Comparison of ENCODE assay signal across 9 mouse cellular contexts in genomic region chr2:156515565-156516185, GRCm38 (mm10). TPM values are rescaled to one million over a fixed set of nuclear protein-coding genes. Genes with fewer than 3 reads are reported as not detected.
DNase-seq lines count a peak whose midpoint lies in the region; ATAC-seq and TF ChIP-seq lines count a peak whose summit lies in the region.
"Had no signal": no experiment of that assay in that cellular context is flagged by ENCODE, and none has a peak within 500 bp of the region (broad histone marks: within the 10 kb centered on the region; RNA-seq: fewer than 3 reads in every experiment).

No protein-coding gene starts in this region.

- no peaks in the 10 kb centered on the region for H3K27me3 ChIP-seq in forebrain, embryonic 12.5 days
- H3K27me3 ChIP-seq in hindbrain, embryonic 10.5 days (ENCODE audit: insufficient read depth, poor library complexity, severe bottlenecking), result no peaks in the 10 kb centered on the region
- H3K27me3 ChIP-seq: heart, embryonic 15.5 days had no signal

- H3K9ac ChIP-seq in ES-E14 (ENCODE audit: insufficient read depth, low read depth, low read length, poor library complexity, severe bottlenecking), result no peak overlapping the region
- H3K9ac ChIP-seq in forebrain, embryonic 12.5 days, result no peak overlapping the region
- H3K9ac ChIP-seq: heart, embryonic 15.5 days had no signal

- peak; percentile 34 for DNase-seq in ES-E14 (ENCODE audit: low read depth, low spot score)
- DNase-seq in c-Kit-positive CD71-positive TER-119-negative erythroid progenitor cells, embryonic 14.5 days (ENCODE audit: low read depth), result peak; percentile 25
- DNase-seq in hindbrain, embryonic 10.5 days (ENCODE audit: low spot score), result peak; percentile 72
- peak; percentile 80 for DNase-seq in layer of hippocampus, adult 9-10 months (ENCODE audit: low spot score)
- DNase-seq in lung, postnatal 14 days, result peak; percentile 82
- DNase-seq in retina, adult 2 months (ENCODE audit: low read depth, low spot score), result peak; percentile 58
- DNase-seq in thymus, postnatal 4 days, result peak; percentile 85

- 30% methylated on average over 7 of the region's 7 CpGs for WGBS in forebrain, embryonic 12.5 days
- WGBS in hindbrain, embryonic 10.5 days, result 29% methylated on average over 7 of the region's 7 CpGs

- no peak overlapping the region for H3K4me3 ChIP-seq in ES-E14 (ENCODE audit: insufficient read depth in 1 of 2, low read depth in 1 of 2, low read length in 2 of 2, poor library complexity in 1 of 2, severe bottlenecking in 1 of 2)
- no peak overlapping the region for H3K4me3 ChIP-seq in forebrain, embryonic 12.5 days (replicated peaks)
- H3K4me3 ChIP-seq in hindbrain, embryonic 10.5 days, result no peak overlapping the region
- H3K4me3 ChIP-seq: heart, embryonic 15.5 days had no signal

- in situ Hi-C loops in ES-E14 (cut with MboI; ENCODE audit: low sequenced_read_pairs in 2 of 2, unreplicated experiment in 2 of 2), result no loop called here

- no peak overlapping the region for H3K27ac ChIP-seq in ES-E14 (ENCODE audit: insufficient read depth, low read depth, low read length, poor library complexity, severe bottlenecking)
- H3K27ac ChIP-seq in forebrain, embryonic 12.5 days, result no peak overlapping the region
- H3K27ac ChIP-seq in hindbrain, embryonic 10.5 days, result no peak overlapping the region
- H3K27ac ChIP-seq: heart, embryonic 15.5 days had no signal

- ATAC-seq in forebrain, embryonic 12.5 days (ENCODE audit: low FRiP score), result peak; percentile 51; the same call in 1 of the 2 replicates

- H3K4me2 ChIP-seq in forebrain, embryonic 12.5 days, result no peak overlapping the region
- H3K4me2 ChIP-seq: heart, embryonic 15.5 days had no signal

- H3K9me3 ChIP-seq in ES-E14 (ENCODE audit: control insufficient read depth, insufficient read depth, low read depth, low read length), result no peaks in the 10 kb centered on the region
- H3K9me3 ChIP-seq in forebrain, embryonic 12.5 days, result no peaks in the 10 kb centered on the region
- no peaks in the 10 kb centered on the region for H3K9me3 ChIP-seq in hindbrain, embryonic 10.5 days
- H3K9me3 ChIP-seq: heart, embryonic 15.5 days had no signal

- H3K4me1 ChIP-seq in ES-E14 (ENCODE audit: control insufficient read depth in 2 of 2, insufficient read depth in 2 of 2, low read length in 2 of 2, poor library complexity in 1 of 2), result peaks cover 0 to 7% of the 10 kb centered on the region in 2 experiments; a peak in 1 of 4 replicates
- no peaks in the 10 kb centered on the region for H3K4me1 ChIP-seq in forebrain, embryonic 12.5 days
- peaks cover 4% of the 10 kb centered on the region; the same call in 1 of the 2 replicates for H3K4me1 ChIP-seq in hindbrain, embryonic 10.5 days (replicated peaks)
- H3K4me1 ChIP-seq: heart, embryonic 15.5 days had no signal

- H3K36me3 ChIP-seq in ES-E14 (ENCODE audit: control insufficient read depth, insufficient read depth, low read length, poor library complexity, severe bottlenecking), result peaks cover 8% of the 10 kb centered on the region; the same call in 1 of the 2 replicates
- H3K36me3 ChIP-seq in forebrain, embryonic 12.5 days (replicated peaks), result peaks cover 9% of the 10 kb centered on the region; the same call in 1 of the 2 replicates
- peaks cover 19% of the 10 kb centered on the region for H3K36me3 ChIP-seq in hindbrain, embryonic 10.5 days
- H3K36me3 ChIP-seq: heart, embryonic 15.5 days had no signal

TF ChIP-seq in ES-E14, 5 proteins besides CTCF, POLR2A, EP300 and RAD21:
- TF ChIP-seq CHD2 (IDR thresholded peaks at IDR 0.05; ENCODE audit: low read depth, low read length) (no peak), ZNF384 (IDR thresholded peaks at IDR 0.05; ENCODE audit: low read depth, low read length) (no peak), MAFK (IDR thresholded peaks at IDR 0.05; ENCODE audit: insufficient read depth, low read depth, low read length) (no peak), ZC3H11A (IDR thresholded peaks at IDR 0.05; ENCODE audit: borderline replicate concordance, low read depth, low read length) (no peak), HCFC1 (IDR thresholded peaks at IDR 0.05; ENCODE audit: borderline replicate concordance, insufficient read depth, low read length) (no peak)
TF ChIP-seq in ES-E14: peak in this region for 0.

RNA-seq across cellular contexts. Expression of gene Aar2, which starts 31.7 kb away (rescaled TPM):
- total RNA-seq in ES-E14 (2012; rRNA removed), result 23.0 and 25.0 TPM in 2 replicates
- 44.1 and 44.7 TPM in 2 replicates for polyA plus RNA-seq in forebrain, embryonic 12.5 days (2016; fragmentation: Nextera tagmentation; extraction: Ambion mirVana)
- 45.9 and 50.2 TPM in 2 replicates for polyA plus RNA-seq in hindbrain, embryonic 10.5 days (2016; fragmentation: Nextera tagmentation; extraction: Ambion mirVana)

Comparison
In these comparisons a context has a peak if more than half of its experiments do, and no peak if none do; other contexts are left out.
1. DNase-seq: peak in every context shown above with its lines; median percentile 85 in thymus, postnatal 4 days; 82 in lung, postnatal 14 days; 80 in layer of hippocampus, adult 9-10 months; 72 in hindbrain, embryonic 10.5 days; 58 in retina, adult 2 months; 34 in ES-E14; 25 in c-Kit-positive CD71-positive TER-119-negative erythroid progenitor cells, embryonic 14.5 days.